Mouse (Mus musculus) stomach, embryonic 14.5 days (tissue): ENCODE results near the gene Ephb2. TPM values are rescaled to one million over a fixed set of nuclear protein-coding genes. Genes with fewer than 3 reads are reported as not detected.

Source experiments
- ATAC-seq: fragments of 200-750 bp; cut with Nextera tagmentation; 2 replicates; pipeline ENCODE4 v1.8.0; 2017; ENCODE audit warnings: low read depth, moderate TSS enrichment; ENCODE audit not compliant: insufficient number of reproducible peaks, insufficient read depth, low FRiP score
- H3K27ac ChIP-seq: fragments of 300-500 bp; sonication (generic); 2 replicates; pipeline ENCODE4 v1.5.1; 2014; ENCODE audit warnings: mild to moderate bottlenecking, low read length, moderate library complexity, mixed read lengths
- H3K27me3 ChIP-seq: fragments of 300-500 bp; sonication (generic); 2 replicates; pipeline ENCODE4 v1.6.1; 2014; ENCODE audit warnings: low read length, control low read depth, mixed read lengths; ENCODE audit not compliant: control insufficient read depth, insufficient read depth
- H3K36me3 ChIP-seq: fragments of 300-500 bp; sonication (generic); 2 replicates; pipeline ENCODE4 v1.6.1; 2014; ENCODE audit warnings: mild to moderate bottlenecking, control low read depth, low read length, moderate library complexity, mixed read lengths; ENCODE audit not compliant: control insufficient read depth, insufficient read depth
- H3K4me1 ChIP-seq: fragments of 300-500 bp; sonication (generic); 2 replicates; pipeline ENCODE4 v1.6.1; 2014; ENCODE audit warnings: low read length, control low read depth, mixed read lengths; ENCODE audit not compliant: control insufficient read depth, insufficient read depth
- H3K4me2 ChIP-seq: fragments of 300-500 bp; sonication (generic); replicated peaks from 2 replicates; pipeline ENCODE4 v1.6.1; 2014; ENCODE audit warnings: low read depth, low read length, control low read depth
- H3K4me3 ChIP-seq: fragments of 300-500 bp; sonication (generic); 2 replicates; pipeline ENCODE4 v1.5.1; 2014; ENCODE audit warnings: low read depth, low read length, control low read depth
- H3K9ac ChIP-seq: fragments of 300-500 bp; sonication (generic); replicated peaks from 2 replicates; pipeline ENCODE4 v1.6.1; 2014; ENCODE audit warnings: low read depth, mild to moderate bottlenecking, control low read depth, low read length, moderate library complexity, mixed read lengths
- H3K9me3 ChIP-seq: fragments of 300-500 bp; sonication (generic); 2 replicates; pipeline ENCODE4 v1.6.1; 2016; ENCODE audit warnings: low read depth, low read length, control low read depth; ENCODE audit not compliant: control insufficient read depth
- WGBS: fragments of 180-500 bp; shearing (Covaris S2); extraction: QIAGEN DNeasy Blood & Tissue Kit; methylation state at CpG from one replicate; pipeline ENCODE4 v1.1.7; 2014; 5-methylcytosine and 5-hydroxymethylcytosine counted together
- polyA plus RNA-seq: library from polyadenylated mRNA; unstranded; fragments of >200 nt; fragmentation: Nextera tagmentation; extraction: Ambion mirVana; gene quantifications from 2 replicates; pipeline ENCODE4 v1.2.1, GENCODE M21; 2014

Gene Ephb2
- polyA plus RNA-seq, 1 experiment from 2014 or later, result 7.6 TPM

GRCm38 (mm10) chr4:136688113-136688512, 147.7 kb downstream of the Ephb2 start:
- Histone ChIP-seq H3K4me2 (no peak overlapping the region), H3K27ac (no peak overlapping the region), H3K9me3 (no peaks in the 10 kb centered on the region), H3K27me3 (no peaks in the 10 kb centered on the region), H3K4me1 (peaks cover 7% of the 10 kb centered on the region; the same call in 1 of the 2 replicates), H3K4me3 (no peak overlapping the region), H3K36me3 (peaks cover 4% of the 10 kb centered on the region; the same call in 1 of the 2 replicates), H3K9ac (no peak overlapping the region)
- no peak for ATAC-seq
- WGBS, result 67% methylated on average over 4 of the region's 4 CpGs

DNA sequence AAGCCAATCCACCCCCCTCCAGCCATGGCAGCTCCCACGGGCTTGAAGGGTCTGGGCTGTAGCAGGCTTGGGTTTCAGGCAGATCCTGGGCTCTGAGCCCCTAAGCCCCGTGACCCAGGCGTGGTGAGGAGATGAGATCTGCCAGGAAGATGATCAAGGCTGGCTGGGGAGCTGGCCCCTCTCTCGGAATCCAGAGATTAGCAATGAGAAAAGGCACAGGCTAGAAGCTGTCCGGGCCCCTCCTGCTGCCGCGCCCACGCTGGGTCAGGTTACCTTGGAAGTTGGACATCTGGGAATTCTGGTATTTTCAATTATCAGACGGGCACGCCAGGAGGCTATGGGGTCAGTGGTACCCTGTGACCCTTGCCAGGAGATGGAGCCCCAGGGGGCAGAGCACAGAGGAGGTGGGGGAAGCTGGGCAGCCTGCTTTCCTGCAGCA, 150.3 kb downstream of the Ephb2 start:
- Histone ChIP-seq H3K27me3 (no peaks in the 10 kb centered on the region), H3K4me3 (no peak overlapping the region), H3K4me1 (peaks cover 7% of the 10 kb centered on the region; the same call in 1 of the 2 replicates), H3K9me3 (no peaks in the 10 kb centered on the region), H3K36me3 (no peaks in the 10 kb centered on the region), H3K27ac (no peak overlapping the region), H3K9ac (no peak overlapping the region), H3K4me2 (no peak overlapping the region)
- 27% methylated on average over 10 of the region's 10 CpGs for WGBS
- no peak for ATAC-seq

DNA sequence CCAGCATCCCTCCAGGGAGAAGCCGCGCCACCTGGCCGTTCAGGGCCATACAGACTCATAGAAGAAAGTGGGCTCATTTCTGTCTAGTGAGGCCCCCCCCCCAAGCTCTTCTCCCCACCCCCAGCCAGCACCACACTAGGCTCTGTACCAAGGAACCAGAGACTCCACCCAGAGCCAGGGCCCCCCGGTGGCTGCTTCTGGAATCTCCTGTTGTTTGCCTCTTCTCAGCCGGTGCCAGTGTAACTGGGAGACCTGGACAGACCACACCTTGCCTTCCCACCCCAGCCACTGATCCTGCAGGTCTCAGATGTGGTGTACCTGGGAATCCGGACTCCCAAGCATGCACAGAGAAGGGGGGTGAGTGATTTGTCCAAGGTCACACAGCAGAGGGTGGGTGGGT, 151.3 kb downstream of the Ephb2 start:
- WGBS, result 74% methylated on average over 6 of the region's 6 CpGs
- no peaks in the 10 kb centered on the region for H3K36me3 ChIP-seq

DNA sequence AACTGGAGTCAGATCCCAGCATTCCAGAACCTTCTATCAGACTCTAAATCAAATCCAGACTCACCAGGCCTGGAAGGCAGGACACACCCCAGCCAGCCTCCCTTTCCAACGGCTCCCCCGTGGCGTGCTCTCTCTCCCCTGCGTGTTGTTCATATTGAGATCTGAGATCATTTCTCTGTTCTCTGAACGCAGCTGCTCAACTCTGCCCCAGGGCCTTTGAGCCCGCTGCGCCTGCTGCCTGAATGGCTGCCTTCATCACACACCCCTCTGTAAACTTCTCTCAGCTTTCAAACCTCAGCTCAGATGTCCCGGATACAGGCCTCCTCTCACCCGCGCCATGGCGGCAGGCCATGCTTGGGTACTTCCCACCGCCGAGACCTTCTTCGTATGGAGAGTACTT, 155.1 kb downstream of the Ephb2 start:
- H3K9me3 ChIP-seq, result no peaks in the 10 kb centered on the region
- no peaks in the 10 kb centered on the region for H3K36me3 ChIP-seq
- peaks cover 6% of the 10 kb centered on the region; the same call in 1 of the 2 replicates for H3K4me1 ChIP-seq
- WGBS, result 83% methylated on average over 14 of the region's 14 CpGs
- H3K4me3 ChIP-seq, result no peak overlapping the region
- no peak overlapping the region for H3K4me2 ChIP-seq
- H3K27ac ChIP-seq, result no peak overlapping the region
- no peak overlapping the region for H3K9ac ChIP-seq
- ATAC-seq, result no peak
- no peaks in the 10 kb centered on the region for H3K27me3 ChIP-seq

More for the DNA sequence above, 151.3 kb downstream of the Ephb2 start:
- Histone ChIP-seq H3K4me3 (no peak overlapping the region), H3K27ac (no peak overlapping the region), H3K9me3 (no peaks in the 10 kb centered on the region), H3K4me1 (peaks cover 7% of the 10 kb centered on the region; the same call in 1 of the 2 replicates), H3K9ac (no peak overlapping the region), H3K4me2 (no peak overlapping the region), H3K27me3 (no peaks in the 10 kb centered on the region)
- ATAC-seq, result no peak

DNA sequence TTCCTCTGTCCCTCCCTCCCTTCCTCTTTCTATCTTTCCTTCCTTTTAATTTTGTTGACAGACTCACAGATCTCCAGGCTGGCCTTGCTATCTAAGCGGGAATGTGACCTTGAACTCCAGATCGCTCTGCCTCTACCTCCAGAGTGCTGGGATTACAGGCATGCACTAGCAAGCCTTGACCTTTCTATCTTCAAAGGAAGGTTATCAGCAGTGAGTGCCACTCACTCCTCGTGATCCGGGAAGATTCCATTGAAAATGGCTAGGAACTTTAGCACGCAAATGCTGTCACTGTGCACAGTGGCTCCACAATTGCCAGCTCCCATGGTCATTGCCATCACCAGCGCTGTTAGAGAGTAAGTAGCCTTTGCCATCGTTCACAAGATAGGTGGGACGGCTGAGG, 156.6 kb downstream of the Ephb2 start:
- Histone ChIP-seq H3K4me1 (no peaks in the 10 kb centered on the region), H3K27ac (no peak overlapping the region), H3K4me3 (no peak overlapping the region), H3K9me3 (no peaks in the 10 kb centered on the region), H3K9ac (no peak overlapping the region), H3K27me3 (no peaks in the 10 kb centered on the region), H3K36me3 (no peaks in the 10 kb centered on the region), H3K4me2 (no peak overlapping the region)
- no peak for ATAC-seq
- 52% methylated on average over 8 of the region's 8 CpGs for WGBS

GRCm38 (mm10) chr4:136678480-136678879, 157.3 kb downstream of the Ephb2 start:
- Histone ChIP-seq H3K36me3 (peaks cover 3% of the 10 kb centered on the region; the same call in 1 of the 2 replicates), H3K27ac (no peak overlapping the region), H3K9ac (no peak overlapping the region), H3K9me3 (no peaks in the 10 kb centered on the region), H3K4me1 (no peaks in the 10 kb centered on the region), H3K4me3 (no peak overlapping the region), H3K4me2 (no peak overlapping the region), H3K27me3 (no peaks in the 10 kb centered on the region)
- ATAC-seq, result 0 out of 2 replicates have a peak, but pooled peaks have one; percentile 42
- WGBS, result 6% methylated on average over 3 of the region's 3 CpGs

DNA sequence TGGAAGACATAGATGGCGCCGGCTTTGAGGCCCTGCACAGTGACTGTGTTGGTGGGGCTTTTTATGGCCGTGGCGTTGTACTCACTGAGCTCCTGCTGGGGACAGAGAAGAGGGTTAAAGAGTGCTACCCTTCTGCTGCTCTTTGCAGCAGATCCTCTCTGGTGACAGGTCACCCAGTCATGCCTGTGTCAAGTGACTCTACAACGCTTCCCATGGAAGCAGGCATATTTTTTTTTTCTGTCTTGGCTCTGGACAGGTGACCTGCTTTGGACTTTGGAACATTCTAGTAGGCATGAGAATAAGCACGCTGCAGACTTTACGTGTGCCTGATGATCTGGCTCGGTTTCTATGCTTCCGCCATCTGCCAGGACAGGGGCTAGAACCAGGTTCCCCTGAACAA, 160.3 kb downstream of the Ephb2 start:
- no peak overlapping the region for H3K9ac ChIP-seq
- 88% methylated on average over 9 of the region's 9 CpGs for WGBS

GRCm38 (mm10) chr4:136672335-136673090, 163.3 kb downstream of the Ephb2 start:
- Histone ChIP-seq H3K4me3 (no peak overlapping the region), H3K9ac (no peak overlapping the region), H3K36me3 (peaks cover 12% of the 10 kb centered on the region; the same call in 1 of the 2 replicates), H3K9me3 (no peaks in the 10 kb centered on the region), H3K4me1 (no peaks in the 10 kb centered on the region), H3K4me2 (no peak overlapping the region), H3K27ac (no peak overlapping the region), H3K27me3 (no peaks in the 10 kb centered on the region)
- ATAC-seq, result no peak
- 85% methylated on average over 19 of the region's 19 CpGs for WGBS

More for the DNA sequence above, 160.3 kb downstream of the Ephb2 start:
- no peak for ATAC-seq
- Histone ChIP-seq H3K9me3 (no peaks in the 10 kb centered on the region), H3K36me3 (peaks cover 5% of the 10 kb centered on the region; the same call in 1 of the 2 replicates), H3K27ac (no peak overlapping the region), H3K27me3 (no peaks in the 10 kb centered on the region), H3K4me2 (no peak overlapping the region), H3K4me3 (no peak overlapping the region), H3K4me1 (no peaks in the 10 kb centered on the region)
